Mouse (Mus musculus) megakaryocyte, adult 5-6 weeks (primary cell): ENCODE measurements around the gene Rhox4a. TPM values are rescaled to one million over a fixed set of nuclear protein-coding genes. Genes with fewer than 3 reads are reported as not detected.
"Not testable (repeated sequence)": the region's sequence is repeated elsewhere in the genome, so short reads cannot be mapped to it uniquely, and the experiment has no call there.

Experiments used
- ATAC-seq: 2 replicates; pipeline ENCODE4 v1.8.0; 2016; ENCODE audit warnings: mild to moderate bottlenecking, inconsistent platforms; ENCODE audit not compliant: poor library complexity, severe bottlenecking
- total RNA-seq, 2 experiments: library from RNA; stranded (forward) in 1 of 2; stranded (reverse) in 1 of 2; fragments of 153-499, 151-499 nt in 1 of 2; fragments of 221-1000, 200-1000 nt in 1 of 2; gene quantifications; 2 replicates each; pipeline versions ENCODE4 v1.2.3 to v1.2.4; 2015 to 2017

Gene Rhox4a
- total RNA-seq (2015) (not detected in 2 replicates), total RNA-seq (2017) (not detected in 2 replicates)

GRCm38 (mm10) chrX:37265038-37265437 is at the start of gene Rhox4a:
Rhox4a (plus strand) TSS chrX:37265338.
- ATAC-seq, result not testable (repeated sequence)

- not testable (repeated sequence) for ATAC-seq
These were observed 43.0 kb upstream of the Rhox4a start, which contains the start of gene Rhox1 for GRCm38 (mm10) chrX:37222158-37222557. Rhox1 (minus strand) TSS chrX:37222258.

GRCm38 (mm10) chrX:37244676-37245075 is 20.5 kb upstream of the Rhox4a start, which contains the start of gene Rhox2a:
Rhox2a (plus strand) TSS chrX:37244976.
- not testable (repeated sequence) for ATAC-seq

- ATAC-seq, result not testable (repeated sequence)
These were observed 15.5 kb upstream of the Rhox4a start, which contains the start of gene Rhox3a for GRCm38 (mm10) chrX:37249619-37250018. Rhox3a (plus strand) TSS chrX:37249919.

Other genes starting within 250 kb of the Rhox4a start
- gene Sowahd, start 216.5 kb upstream of the Rhox4a start, total RNA-seq (2015), result not detected in 2 replicates
- not detected in 2 replicates for gene Sowahd, start 216.5 kb upstream of the Rhox4a start, total RNA-seq (2017)
- gene Rpl39, start 179.9 kb upstream of the Rhox4a start, total RNA-seq (2015), result 1,116 and 1,186 TPM in 2 replicates
- gene Rpl39, start 179.9 kb upstream of the Rhox4a start, total RNA-seq (2017), result 3,519 and 4,154 TPM in 2 replicates
- gene Upf3b, start 155.0 kb upstream of the Rhox4a start, total RNA-seq (2015), result 18.2 and 24.7 TPM in 2 replicates
- gene Upf3b, start 155.0 kb upstream of the Rhox4a start, total RNA-seq (2017), result 25.6 and 26.2 TPM in 2 replicates
- 16.9 and 18.5 TPM in 2 replicates for gene Nkap, start 138.5 kb upstream of the Rhox4a start, total RNA-seq (2015)
- 30.5 and 37.4 TPM in 2 replicates for gene Nkap, start 138.5 kb upstream of the Rhox4a start, total RNA-seq (2017)
- not detected in 2 replicates for gene Akap14, start 96.5 kb upstream of the Rhox4a start, total RNA-seq (2015)
- not detected in 2 replicates for gene Akap14, start 96.5 kb upstream of the Rhox4a start, total RNA-seq (2017)
- gene Ndufa1, start 74.2 kb upstream of the Rhox4a start, total RNA-seq (2015), result 203 and 221 TPM in 2 replicates
- 123 and 131 TPM in 2 replicates for gene Ndufa1, start 74.2 kb upstream of the Rhox4a start, total RNA-seq (2017)
- gene Rnf113a1, start 74.1 kb upstream of the Rhox4a start, total RNA-seq (2015), result 6.4 and 6.5 TPM in 2 replicates
- 2.8 and 4.5 TPM in 2 replicates for gene Rnf113a1, start 74.1 kb upstream of the Rhox4a start, total RNA-seq (2017)
- gene Gm9, start 54.3 kb upstream of the Rhox4a start, total RNA-seq (2015), result not detected in 2 replicates
- gene Gm9, start 54.3 kb upstream of the Rhox4a start, total RNA-seq (2017), result not detected in 2 replicates
- not detected in 2 replicates for gene Rhox1, start 43.1 kb upstream of the Rhox4a start, total RNA-seq (2015)
- gene Rhox1, start 43.1 kb upstream of the Rhox4a start, total RNA-seq (2017), result not detected in 2 replicates
- not detected in 2 replicates for gene Rhox2a, start 20.4 kb upstream of the Rhox4a start, total RNA-seq (2015)
- not detected in 2 replicates for gene Rhox2a, start 20.4 kb upstream of the Rhox4a start, total RNA-seq (2017)
- not detected in 2 replicates for gene Rhox3a, start 15.4 kb upstream of the Rhox4a start, total RNA-seq (2015)
- not detected in 2 replicates for gene Rhox3a, start 15.4 kb upstream of the Rhox4a start, total RNA-seq (2017)
- gene Rhox3a2, start 114.7 kb downstream of the Rhox4a start, total RNA-seq (2015), result not detected in 2 replicates
- gene Rhox3a2, start 114.7 kb downstream of the Rhox4a start, total RNA-seq (2017), result not detected in 2 replicates
- not detected in 2 replicates for gene Rhox4a2, start 125.5 kb downstream of the Rhox4a start, total RNA-seq (2015)
- gene Rhox4a2, start 125.5 kb downstream of the Rhox4a start, total RNA-seq (2017), result not detected in 2 replicates
- gene Rhox2b, start 146.7 kb downstream of the Rhox4a start, total RNA-seq (2015), result not detected in 2 replicates
- not detected in 2 replicates for gene Rhox2b, start 146.7 kb downstream of the Rhox4a start, total RNA-seq (2017)
- gene Rhox4b, start 167.2 kb downstream of the Rhox4a start, total RNA-seq (2015), result not detected in 2 replicates
- not detected in 2 replicates for gene Rhox4b, start 167.2 kb downstream of the Rhox4a start, total RNA-seq (2017)
- gene Rhox2c, start 188.3 kb downstream of the Rhox4a start, total RNA-seq (2015), result not detected in 2 replicates
- gene Rhox2c, start 188.3 kb downstream of the Rhox4a start, total RNA-seq (2017), result not detected in 2 replicates
- not detected in 2 replicates for gene Rhox3c, start 193.2 kb downstream of the Rhox4a start, total RNA-seq (2015)
- not detected in 2 replicates for gene Rhox3c, start 193.2 kb downstream of the Rhox4a start, total RNA-seq (2017)
- gene Rhox4c, start 215.0 kb downstream of the Rhox4a start, total RNA-seq (2015), result not detected in 2 replicates
- gene Rhox4c, start 215.0 kb downstream of the Rhox4a start, total RNA-seq (2017), result not detected in 2 replicates
- not detected in 2 replicates for gene Rhox2d, start 228.1 kb downstream of the Rhox4a start, total RNA-seq (2015)
- gene Rhox2d, start 228.1 kb downstream of the Rhox4a start, total RNA-seq (2017), result not detected in 2 replicates
- gene Rhox4d, start 249.0 kb downstream of the Rhox4a start, total RNA-seq (2015), result not detected in 2 replicates
- not detected in 2 replicates for gene Rhox4d, start 249.0 kb downstream of the Rhox4a start, total RNA-seq (2017)